In genomic region chr5:38636301-38636749, GRCm38 (mm10) we compare ENCODE assay signal across 23 mouse cellular contexts. TPM values are rescaled to one million over a fixed set of nuclear protein-coding genes. Genes with fewer than 3 reads are reported as not detected.
DNase-seq lines count a peak whose midpoint lies in the region; ATAC-seq and TF ChIP-seq lines count a peak whose summit lies in the region.
"Had no signal": no experiment of that assay in that cellular context is flagged by ENCODE, and none has a peak within 500 bp of the region (broad histone marks: within the 10 kb centered on the region; RNA-seq: fewer than 3 reads in every experiment).

No protein-coding gene starts in this region.

- H3K9me3 ChIP-seq in hindbrain, embryonic 16.5 days (ENCODE audit: control insufficient read depth, low read length): 0 out of 2 replicates have a peak, but pooled peaks cover 2% of the 10 kb centered on the region
- 0 out of 2 replicates have a peak, but pooled peaks cover 3% of the 10 kb centered on the region for H3K9me3 ChIP-seq in hindbrain, embryonic 14.5 days (ENCODE audit: control insufficient read depth, low read length)
- H3K9me3 ChIP-seq: embryonic facial prominence, embryonic 10.5 days had no signal

- no peak overlapping the region for H3K4me2 ChIP-seq in hindbrain, embryonic 16.5 days (ENCODE audit: low read length)
- H3K4me2 ChIP-seq in hindbrain, embryonic 14.5 days (replicated peaks): no peak overlapping the region
- H3K4me2 ChIP-seq: liver, embryonic 11.5 days; midbrain, embryonic 13.5 days had no signal

- no peaks in the 10 kb centered on the region for H3K27me3 ChIP-seq in hindbrain, embryonic 16.5 days (replicated peaks; ENCODE audit: control insufficient read depth, insufficient read depth, low read length)
- H3K27me3 ChIP-seq in hindbrain, embryonic 14.5 days (ENCODE audit: control insufficient read depth, insufficient read depth, low read length): no peaks in the 10 kb centered on the region
- H3K27me3 ChIP-seq: midbrain, embryonic 13.5 days had no signal

- H3K4me3 ChIP-seq in hindbrain, embryonic 16.5 days (ENCODE audit: low read length): no peak overlapping the region
- H3K4me3 ChIP-seq in hindbrain, embryonic 14.5 days (replicated peaks; ENCODE audit: low read length): no peak overlapping the region
- H3K4me3 ChIP-seq: embryonic facial prominence, embryonic 10.5 days; heart, adult 2 months; layer of hippocampus, adult 2 months; midbrain, embryonic 13.5 days; myocyte had no signal

- no peak overlapping the region for H3K27ac ChIP-seq in hindbrain, embryonic 16.5 days (ENCODE audit: low read depth, low read length)
- no peak overlapping the region for H3K27ac ChIP-seq in hindbrain, embryonic 14.5 days
- H3K27ac ChIP-seq: embryonic facial prominence, embryonic 10.5 days; heart, adult 2 months; layer of hippocampus, adult 2 months; midbrain, embryonic 13.5 days; stomach, postnatal 0 days had no signal

- ATAC-seq in hindbrain, embryonic 16.5 days: peak; percentile 63; the same call in 1 of the 2 replicates
- no peak for ATAC-seq in hindbrain, embryonic 14.5 days (ENCODE audit: low FRiP score)
- ATAC-seq: inflammation-experienced regulatory T-cells, adult 6 months; midbrain, embryonic 13.5 days had no signal

- no peak for TF ChIP-seq POLR2A in brain, embryonic 14.5 days (IDR thresholded peaks at IDR 0.05; ENCODE audit: borderline replicate concordance, extremely low read depth, insufficient read depth, insufficient read length, poor library complexity, severe bottlenecking)

- no peak overlapping the region for H3K9ac ChIP-seq in hindbrain, embryonic 16.5 days (ENCODE audit: low read depth, low read length)
- no peak overlapping the region for H3K9ac ChIP-seq in hindbrain, embryonic 14.5 days
- H3K9ac ChIP-seq: midbrain, embryonic 13.5 days had no signal

- 68% methylated on average over 5 of the region's 5 CpGs for WGBS in hindbrain, embryonic 16.5 days
- WGBS in hindbrain, embryonic 14.5 days: 66% methylated on average over 5 of the region's 5 CpGs

- no peak for TF ChIP-seq CTCF in brain, embryonic 14.5 days (IDR thresholded peaks at IDR 0.05; ENCODE audit: borderline replicate concordance, extremely low read depth, insufficient read depth, insufficient read length)

- H3K36me3 ChIP-seq in hindbrain, embryonic 16.5 days (ENCODE audit: control insufficient read depth, insufficient read depth, low read length): no peaks in the 10 kb centered on the region
- H3K36me3 ChIP-seq in hindbrain, embryonic 14.5 days (replicated peaks; ENCODE audit: control insufficient read depth, insufficient read depth): no peaks in the 10 kb centered on the region
- H3K36me3 ChIP-seq: embryonic facial prominence, embryonic 10.5 days; midbrain, embryonic 13.5 days had no signal

- no peaks in the 10 kb centered on the region for H3K4me1 ChIP-seq in hindbrain, embryonic 16.5 days (ENCODE audit: control insufficient read depth, insufficient read depth, low read depth, low read length)
- H3K4me1 ChIP-seq in hindbrain, embryonic 14.5 days (replicated peaks; ENCODE audit: control insufficient read depth, insufficient read depth, low read length): no peaks in the 10 kb centered on the region
- H3K4me1 ChIP-seq: midbrain, embryonic 13.5 days had no signal

- DNase-seq in hindbrain, embryonic 14.5 days (ENCODE audit: low spot score): no peak
- peak; percentile 63 for DNase-seq in brain, embryonic 14.5 days (ENCODE audit: low read depth)
- peak; percentile 70 for DNase-seq in cerebellum, adult 8-10 months
- DNase-seq in retina, adult 2 months (ENCODE audit: low read depth, low spot score): peak; percentile 18
- no peak for DNase-seq in frontal cortex, postnatal 25 days (ENCODE audit: low spot score in 2 of 2)
- no peak for DNase-seq in yolk sac, embryonic 10.5 days (ENCODE audit: low spot score)
- DNase-seq in heart, postnatal 4 days: no peak
- DNase-seq: adrenal gland, adult 2 months; B cell, adult 2 months; heart, adult 2 months; kidney, adult 2 months; kidney, postnatal 14 days; lung, adult 18-20 months; lung, postnatal 14 days; right cerebral cortex, postnatal 4 days had no signal

RNA-seq across cellular contexts. Expression of gene Zfp518b, which starts 48.3 kb away (rescaled TPM):
- 27.6 and 28.1 TPM in 2 replicates for polyA plus RNA-seq in hindbrain, embryonic 16.5 days (2015; fragmentation: Nextera tagmentation; extraction: Ambion mirVana)
- polyA plus RNA-seq in hindbrain, embryonic 14.5 days (2014; fragmentation: Nextera tagmentation; extraction: Ambion mirVana): 31.6 and 34.4 TPM in 2 replicates
- polyA plus RNA-seq in brain, embryonic 14.5 days (2012; rRNA removed): 17.3 and 26.8 TPM in 2 replicates
- 10 to 100 TPM; 12.6 to 13.5 TPM for total RNA-seq in heart, postnatal 4 days (2021)

Comparison
In these comparisons a context has a peak if more than half of its experiments do, and no peak if none do; other contexts are left out.
1. DNase-seq: peak in brain, embryonic 14.5 days (single experiment), cerebellum, adult 8-10 months (single experiment) and retina, adult 2 months (single experiment); none in hindbrain, embryonic 14.5 days (single experiment), frontal cortex, postnatal 25 days (0 of 2), yolk sac, embryonic 10.5 days (single experiment) and heart, postnatal 4 days (single experiment).